Comparison of ENCODE assay signal across 8 mouse cellular contexts in the genomic region with DNA sequence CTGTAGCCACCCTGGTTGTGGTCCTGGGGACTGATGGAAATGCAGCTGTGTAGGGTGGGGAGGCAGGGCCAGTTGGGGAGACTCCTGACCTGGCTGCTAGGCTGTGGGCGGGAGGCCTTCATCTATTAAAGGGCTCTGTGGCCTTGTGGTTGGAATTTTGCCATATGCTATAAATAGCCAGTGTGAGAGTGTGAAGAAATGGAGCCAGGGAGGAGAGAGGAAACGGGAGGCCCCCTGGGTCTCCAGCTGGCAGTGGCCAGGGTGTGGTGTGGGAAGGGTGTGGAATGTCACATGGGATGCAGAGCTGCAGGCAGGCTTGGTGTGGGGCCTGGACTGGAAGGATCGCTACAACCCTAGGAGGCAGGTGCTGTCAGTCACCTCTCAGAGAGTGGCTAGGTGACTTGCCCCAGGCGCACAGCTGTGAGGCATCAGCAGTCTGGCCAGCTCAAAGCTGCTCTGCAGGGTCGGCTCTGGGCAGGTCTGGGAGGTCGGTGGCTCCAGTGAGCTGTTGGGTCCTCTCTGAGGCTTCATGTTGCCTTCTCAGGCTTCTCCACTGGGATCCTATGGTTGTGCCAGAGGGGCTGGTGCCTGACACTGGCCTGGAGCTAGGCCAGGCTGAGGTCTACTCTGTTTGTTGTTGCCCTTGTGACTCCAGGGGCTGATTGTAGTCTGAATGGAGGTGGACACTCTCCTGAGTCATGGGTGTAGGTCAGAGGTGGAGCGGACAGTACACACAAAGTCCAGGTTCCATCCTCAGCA. TPM values are rescaled to one million over a fixed set of nuclear protein-coding genes. Genes with fewer than 3 reads are reported as not detected.
A peak's percentile ranks its signal among the peaks of the same experiment; 100 is the strongest.
DNase-seq lines count a peak whose midpoint lies in the region; ATAC-seq lines count a peak whose summit lies in the region.

No protein-coding gene starts in this region.

- H3K36me3 ChIP-seq in hindbrain, embryonic 15.5 days, result no peaks in the 10 kb centered on the region
- peaks cover 4% of the 10 kb centered on the region; the same call in 1 of the 2 replicates for H3K36me3 ChIP-seq in liver, embryonic 12.5 days
- peaks cover 16% of the 10 kb centered on the region for H3K36me3 ChIP-seq in neural tube, embryonic 15.5 days

- no peak overlapping the region for H3K4me2 ChIP-seq in hindbrain, embryonic 15.5 days
- H3K4me2 ChIP-seq in liver, embryonic 12.5 days, result no peak overlapping the region
- H3K4me2 ChIP-seq in neural tube, embryonic 15.5 days, result no peak overlapping the region

- H3K27me3 ChIP-seq in hindbrain, embryonic 15.5 days, result no peaks in the 10 kb centered on the region
- no peaks in the 10 kb centered on the region for H3K27me3 ChIP-seq in liver, embryonic 12.5 days (replicated peaks)
- H3K27me3 ChIP-seq in neural tube, embryonic 15.5 days (replicated peaks), result no peaks in the 10 kb centered on the region

- H3K9me3 ChIP-seq in hindbrain, embryonic 15.5 days, result no peaks in the 10 kb centered on the region
- H3K9me3 ChIP-seq in liver, embryonic 12.5 days (replicated peaks), result no peaks in the 10 kb centered on the region
- H3K9me3 ChIP-seq in neural tube, embryonic 15.5 days (replicated peaks), result no peaks in the 10 kb centered on the region

- H3K4me1 ChIP-seq in hindbrain, embryonic 15.5 days (replicated peaks), result peaks cover 30% of the 10 kb centered on the region
- H3K4me1 ChIP-seq in liver, embryonic 12.5 days, result peaks cover 24% of the 10 kb centered on the region
- H3K4me1 ChIP-seq in neural tube, embryonic 15.5 days, result peaks cover 42% of the 10 kb centered on the region

- WGBS in hindbrain, embryonic 15.5 days, result 65% methylated on average over 7 of the region's 7 CpGs
- WGBS in liver, embryonic 12.5 days (ENCODE audit: insufficient replicate concordance), result 39% methylated on average over 7 of the region's 7 CpGs
- WGBS in neural tube, embryonic 15.5 days, result 59% methylated on average over 7 of the region's 7 CpGs

- H3K9ac ChIP-seq in hindbrain, embryonic 15.5 days, result no peak overlapping the region
- no peak overlapping the region for H3K9ac ChIP-seq in liver, embryonic 12.5 days
- H3K9ac ChIP-seq in neural tube, embryonic 15.5 days (replicated peaks), result no peak overlapping the region

- ATAC-seq in hindbrain, embryonic 15.5 days (ENCODE audit: low FRiP score, low read depth), result peak; percentile 25; the same call in 1 of the 2 replicates
- peak; percentile 36 for ATAC-seq in liver, embryonic 12.5 days
- 0 out of 2 replicates have a peak, but pooled peaks have one; percentile 26 for ATAC-seq in neural tube, embryonic 15.5 days (ENCODE audit: low FRiP score)

- 0 out of 2 replicates have a peak overlapping the region, but pooled peaks have one; percentile 10 for H3K27ac ChIP-seq in hindbrain, embryonic 15.5 days (replicated peaks)
- H3K27ac ChIP-seq in liver, embryonic 12.5 days, result peak overlapping the region; percentile 3; the same call in 1 of the 2 replicates
- peak overlapping the region; percentile 51; the same call in 1 of the 2 replicates for H3K27ac ChIP-seq in neural tube, embryonic 15.5 days (replicated peaks)

- DNase-seq in retina, postnatal 1 day, result peak; percentile 62
- no peak for DNase-seq in retina, embryonic 14.5 days (ENCODE audit: low spot score)
- peak; percentile 85 for DNase-seq in gastrocnemius, adult 18-20 months (ENCODE audit: low spot score)
- no peak for DNase-seq in layer of hippocampus, postnatal 10 days (ENCODE audit: low spot score in 2 of 2)
- DNase-seq in layer of hippocampus, adult 11-12 months (ENCODE audit: low spot score), result no peak

- H3K4me3 ChIP-seq in hindbrain, embryonic 15.5 days, result no peak overlapping the region
- no peak overlapping the region for H3K4me3 ChIP-seq in liver, embryonic 12.5 days
- no peak overlapping the region for H3K4me3 ChIP-seq in neural tube, embryonic 15.5 days (replicated peaks)

RNA-seq across cellular contexts. Expression of gene Exog, which starts 19.3 kb away (rescaled TPM):
- total RNA-seq in gastrocnemius, adult 18-20 months (2021), result 1 to 10 TPM; 1.6 TPM
- polyA plus RNA-seq in hindbrain, embryonic 15.5 days (2015; fragmentation: Nextera tagmentation; extraction: Ambion mirVana), result 48.0 and 49.9 TPM in 2 replicates
- 11.4 and 11.7 TPM in 2 replicates for polyA plus RNA-seq in liver, embryonic 12.5 days (2016; fragmentation: Nextera tagmentation; extraction: Ambion mirVana)
- 44.9 and 50.1 TPM in 2 replicates for polyA plus RNA-seq in neural tube, embryonic 15.5 days (2015; fragmentation: Nextera tagmentation; extraction: Ambion mirVana)
- total RNA-seq in layer of hippocampus, postnatal 10 days (2021), result 10 to 100 TPM; 22.7 to 26.5 TPM

RNA-seq across cellular contexts. Expression of gene Acvr2b, which starts 23.5 kb away (rescaled TPM):
- total RNA-seq in gastrocnemius, adult 18-20 months (2021), result 10 to 100 TPM; 12.4 to 14.1 TPM
- polyA plus RNA-seq in hindbrain, embryonic 15.5 days (2015; fragmentation: Nextera tagmentation; extraction: Ambion mirVana), result 49.1 and 52.7 TPM in 2 replicates
- 7.0 TPM in 2 replicates for polyA plus RNA-seq in liver, embryonic 12.5 days (2016; fragmentation: Nextera tagmentation; extraction: Ambion mirVana)
- polyA plus RNA-seq in neural tube, embryonic 15.5 days (2015; fragmentation: Nextera tagmentation; extraction: Ambion mirVana), result 32.9 and 43.2 TPM in 2 replicates
- 10 to 100 TPM; 10.2 to 12.6 TPM for total RNA-seq in layer of hippocampus, postnatal 10 days (2021)

Comparison
In these comparisons a context has a peak if more than half of its experiments do, and no peak if none do; other contexts are left out.
1. DNase-seq: peak in retina, postnatal 1 day (single experiment) and gastrocnemius, adult 18-20 months (single experiment); none in retina, embryonic 14.5 days (single experiment), layer of hippocampus, postnatal 10 days (0 of 2) and layer of hippocampus, adult 11-12 months (single experiment).
2. Peak in every context shown above with its lines, with median percentiles within 50 percentile points of each other: ATAC-seq and H3K27ac ChIP-seq.